In genomic region chr10:90733632-90734031, GRCm38 (mm10) we compare ENCODE assay signal across 9 mouse cellular contexts.
A peak's percentile ranks its signal among the peaks of the same experiment; 100 is the strongest.
DNase-seq lines count a peak whose midpoint lies in the region; ATAC-seq and TF ChIP-seq lines count a peak whose summit lies in the region.
"Had no signal": no experiment of that assay in that cellular context is flagged by ENCODE, and none has a peak within 500 bp of the region (broad histone marks: within the 10 kb centered on the region; RNA-seq: fewer than 3 reads in every experiment).

No protein-coding gene starts in this region.

- ATAC-seq in hindbrain, postnatal 0 days = no peak

- H3K27ac ChIP-seq in spleen, adult 2 months (ENCODE audit: insufficient read depth, low read length) = no peak overlapping the region
- H3K27ac ChIP-seq in cerebellum, adult 2 months (ENCODE audit: insufficient read depth, low read length) = no peak overlapping the region
- no peak overlapping the region for H3K27ac ChIP-seq in hindbrain, postnatal 0 days
- H3K27ac ChIP-seq: neural tube, embryonic 12.5 days had no signal

- no peaks in the 10 kb centered on the region for H3K27me3 ChIP-seq in spleen, adult 2 months (ENCODE audit: control insufficient read depth, insufficient read depth, low read length)
- no peaks in the 10 kb centered on the region for H3K27me3 ChIP-seq in cerebellum, adult 2 months (ENCODE audit: control insufficient read depth, insufficient read depth, low read length)
- H3K27me3 ChIP-seq in hindbrain, postnatal 0 days (ENCODE audit: insufficient read depth, low read length) = no peaks in the 10 kb centered on the region
- H3K27me3 ChIP-seq: neural tube, embryonic 12.5 days had no signal

- no peaks in the 10 kb centered on the region for H3K9me3 ChIP-seq in hindbrain, postnatal 0 days (ENCODE audit: low read length)
- H3K9me3 ChIP-seq: neural tube, embryonic 12.5 days had no signal

- TF ChIP-seq CTCF in spleen, adult 2 months (IDR thresholded peaks at IDR 0.05; ENCODE audit: extremely low read depth, insufficient read depth, insufficient read length, insufficient replicate concordance) = peak; percentile 2; the same call in 1 of the 2 replicates
- TF ChIP-seq CTCF in cerebellum, adult 2 months (IDR thresholded peaks at IDR 0.05; ENCODE audit: borderline replicate concordance, insufficient read depth, low read depth, low read length) = peak; percentile 54; the same call in 1 of the 2 replicates
- TF ChIP-seq CTCF in hindbrain, postnatal 0 days (IDR thresholded peaks at IDR 0.05; ENCODE audit: low read depth) = peak; percentile 77

- H3K36me3 ChIP-seq in spleen, adult 2 months (ENCODE audit: control insufficient read depth, insufficient read depth, low read length) = no peaks in the 10 kb centered on the region
- H3K36me3 ChIP-seq in hindbrain, postnatal 0 days (ENCODE audit: insufficient read depth, low read length) = no peaks in the 10 kb centered on the region
- H3K36me3 ChIP-seq: neural tube, embryonic 12.5 days had no signal

- peak; percentile 3 for DNase-seq in heart, adult 8-10 months (ENCODE audit: low spot score)
- DNase-seq in heart, adult 9 months (ENCODE audit: low spot score in 2 of 2) = no peak
- DNase-seq in spleen, adult 2 months (ENCODE audit: low read depth in 1 of 2, low spot score in 2 of 2) = peak in 1 of 2 experiments; percentile 9
- DNase-seq in spleen, postnatal 14 days (ENCODE audit: low spot score in 2 of 2) = no peak
- DNase-seq in cerebellum, adult 2 months = peak; percentile 52 to 53
- peak; percentile 76 for DNase-seq in hindbrain, postnatal 0 days (ENCODE audit: low spot score)
- peak; percentile 63 for DNase-seq in retina, postnatal 1 day
- DNase-seq in urinary bladder, postnatal 36 days (ENCODE audit: low spot score in 2 of 2) = no peak

- no peak overlapping the region for H3K9ac ChIP-seq in hindbrain, postnatal 0 days (replicated peaks; ENCODE audit: low read length)
- H3K9ac ChIP-seq: neural tube, embryonic 12.5 days had no signal

- TF ChIP-seq POLR2A in spleen, adult 2 months (IDR thresholded peaks at IDR 0.05; ENCODE audit: low read depth, low read length) = no peak
- TF ChIP-seq POLR2A in cerebellum, adult 2 months (IDR thresholded peaks at IDR 0.05; ENCODE audit: borderline replicate concordance, insufficient read depth, low read length) = no peak

- no peak overlapping the region for H3K4me2 ChIP-seq in hindbrain, postnatal 0 days (ENCODE audit: low read depth, low read length)
- H3K4me2 ChIP-seq: neural tube, embryonic 12.5 days had no signal

- H3K4me3 ChIP-seq in spleen, adult 2 months (ENCODE audit: extremely low read depth, insufficient read depth, insufficient read length) = no peak overlapping the region
- H3K4me3 ChIP-seq in cerebellum, adult 2 months (replicated peaks; ENCODE audit: insufficient read depth, low read depth, low read length) = no peak overlapping the region
- H3K4me3 ChIP-seq in hindbrain, postnatal 0 days (ENCODE audit: low read length) = no peak overlapping the region
- H3K4me3 ChIP-seq: neural tube, embryonic 12.5 days had no signal

- 32% methylated on average over 5 of the region's 5 CpGs for WGBS in spleen, adult 2 months
- 32% methylated on average over 5 of the region's 5 CpGs for WGBS in cerebellum, adult 2 months
- 26% methylated on average over 5 of the region's 5 CpGs for WGBS in hindbrain, postnatal 0 days

- H3K4me1 ChIP-seq in spleen, adult 2 months (ENCODE audit: control insufficient read depth, insufficient read depth, insufficient read length) = no peaks in the 10 kb centered on the region
- H3K4me1 ChIP-seq in cerebellum, adult 2 months (ENCODE audit: control insufficient read depth, insufficient read depth, low read length) = peaks cover 7% of the 10 kb centered on the region
- no peaks in the 10 kb centered on the region for H3K4me1 ChIP-seq in hindbrain, postnatal 0 days (ENCODE audit: insufficient read depth, low read length)

Comparison
In these comparisons a context has a peak if more than half of its experiments do, and no peak if none do; other contexts are left out.
1. DNase-seq: peak in heart, adult 8-10 months (single experiment), cerebellum, adult 2 months (2 of 2), hindbrain, postnatal 0 days (single experiment) and retina, postnatal 1 day (single experiment); none in heart, adult 9 months (0 of 2), spleen, postnatal 14 days (0 of 2) and urinary bladder, postnatal 36 days (0 of 2).
2. CTCF ChIP-seq: peak in every context shown above with its lines; median percentile 77 in hindbrain, postnatal 0 days; 54 in cerebellum, adult 2 months; 2 in spleen, adult 2 months.